Mouse (Mus musculus) monocyte, adult 5-6 weeks (primary cell): ENCODE data around the gene Psmd12. TPM values are rescaled to one million over a fixed set of nuclear protein-coding genes. Genes with fewer than 3 reads are reported as not detected.
"Not testable (repeated sequence)": the region's sequence is repeated elsewhere in the genome, so short reads cannot be mapped to it uniquely, and the experiment has no call there.

Source experiments
- ATAC-seq: fragments of 153-309, 156-312 bp; replicated peaks from 2 replicates; pipeline ENCODE4 v1.8.0; 2017; ENCODE audit warnings: mild to moderate bottlenecking; ENCODE audit not compliant: low TSS enrichment, insufficient number of reproducible peaks, severe bottlenecking, poor library complexity, low FRiP score
- total RNA-seq: library from RNA; stranded (forward); fragments of 200-1000, 200-491, 200-594 nt; gene quantifications from 3 replicates; pipeline ENCODE4 v1.2.3, GENCODE M21; 2017

The Psmd12 gene
- total RNA-seq, 1 experiment from 2014 or later, result 93.6 TPM

- ATAC-seq, result no peak
These were observed 23.5 kb downstream of the Psmd12 start for GRCm38 (mm10) chr11:107502801-107503200.

- ATAC-seq, result not testable (repeated sequence)
These were observed 25.1 kb downstream of the Psmd12 start for GRCm38 (mm10) chr11:107504364-107504763.

DNA sequence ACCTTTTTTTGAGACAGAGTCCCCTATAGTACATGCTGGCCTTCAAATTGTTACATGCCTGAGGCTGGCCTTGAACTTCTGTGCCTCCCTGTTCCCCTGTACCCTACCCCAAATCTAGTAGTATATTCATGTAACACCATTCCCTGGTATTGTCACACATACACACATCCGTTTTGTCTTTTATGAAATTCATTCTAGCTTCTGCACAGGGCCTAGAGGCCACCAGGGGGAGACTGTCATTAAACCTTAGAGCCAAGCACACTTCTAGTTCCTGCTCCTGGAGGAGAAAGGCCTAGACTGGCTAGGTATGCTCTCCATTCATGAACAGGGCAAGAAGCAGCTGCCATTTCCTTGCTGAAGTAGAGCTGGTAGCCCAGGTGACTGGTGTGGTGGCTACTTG, 27.0 kb downstream of the Psmd12 start:
- no peak; the same call in 1 of the 2 replicates for ATAC-seq

- ATAC-seq, result no peak
These were observed 30.5 kb downstream of the Psmd12 start for GRCm38 (mm10) chr11:107509631-107510338.

DNA sequence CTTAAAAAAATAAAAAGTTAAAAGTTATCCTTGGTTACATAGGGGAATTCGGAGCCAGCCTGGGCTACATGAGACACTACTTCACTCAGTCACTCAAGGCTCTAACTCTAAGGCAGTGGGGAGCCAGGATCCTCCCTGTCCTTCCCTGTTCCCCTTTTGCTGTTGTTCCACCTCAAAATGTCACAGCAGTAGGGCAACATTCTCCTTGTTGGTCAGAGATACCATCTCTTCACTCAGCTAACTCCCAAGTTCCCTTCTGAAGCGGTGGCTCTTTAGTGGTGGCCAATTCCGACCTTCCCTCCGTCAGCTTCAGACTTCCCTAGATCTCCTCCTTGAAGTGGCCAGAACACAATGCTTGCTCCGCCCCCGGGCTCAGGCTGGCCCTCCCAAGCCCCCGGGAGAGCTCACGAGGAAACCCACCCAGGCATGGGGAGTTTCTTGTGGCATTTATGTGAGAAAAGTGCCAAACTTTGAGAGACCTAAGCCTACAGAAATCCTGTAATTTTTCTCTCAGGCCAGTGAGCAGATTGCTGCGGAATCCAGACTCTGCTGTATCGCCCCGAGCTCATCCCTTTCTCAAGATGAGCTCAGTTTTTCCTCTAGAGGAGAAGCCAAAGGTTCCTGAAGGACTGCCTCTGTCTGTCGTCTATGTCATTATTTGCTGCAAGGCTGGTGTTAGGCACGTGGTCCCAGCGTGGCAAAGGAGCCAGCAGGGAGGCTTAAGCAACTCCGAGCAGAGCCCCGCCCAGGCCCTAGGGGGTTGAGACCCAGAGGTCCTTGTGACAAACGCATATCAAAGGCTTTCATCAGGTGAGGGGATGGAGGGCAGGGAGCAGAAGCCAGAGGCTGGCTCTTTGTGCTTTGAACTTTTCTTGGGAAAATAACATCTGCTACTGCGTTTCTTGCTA, 31.3 kb downstream of the Psmd12 start:
- ATAC-seq, result peak; percentile 42; the same call in 1 of the 2 replicates

GRCm38 (mm10) chr11:107511954-107512353, 32.7 kb downstream of the Psmd12 start:
- 0 out of 2 replicates have a peak, but pooled peaks have one; percentile 66 for ATAC-seq

DNA sequence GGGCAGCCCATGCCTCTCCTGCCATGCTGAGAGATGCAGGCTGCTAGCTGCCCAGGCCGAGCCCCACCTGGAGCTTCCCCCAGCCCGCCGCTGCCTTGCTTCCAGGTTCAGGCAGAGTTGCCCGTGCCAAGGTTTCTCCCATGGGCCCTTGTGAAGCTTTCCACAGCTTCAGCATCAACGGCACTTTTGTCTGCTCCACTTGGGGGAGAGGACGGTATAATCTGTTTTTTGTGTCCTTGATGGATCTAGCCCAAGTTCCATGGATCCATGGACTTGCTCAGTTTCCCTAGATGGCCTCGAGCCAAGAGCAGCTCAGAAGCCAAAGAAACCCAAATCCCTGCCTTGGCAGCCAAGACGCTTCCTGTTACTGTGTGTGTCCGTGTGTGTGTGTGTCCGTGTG, 33.8 kb downstream of the Psmd12 start:
- no peak for ATAC-seq

DNA sequence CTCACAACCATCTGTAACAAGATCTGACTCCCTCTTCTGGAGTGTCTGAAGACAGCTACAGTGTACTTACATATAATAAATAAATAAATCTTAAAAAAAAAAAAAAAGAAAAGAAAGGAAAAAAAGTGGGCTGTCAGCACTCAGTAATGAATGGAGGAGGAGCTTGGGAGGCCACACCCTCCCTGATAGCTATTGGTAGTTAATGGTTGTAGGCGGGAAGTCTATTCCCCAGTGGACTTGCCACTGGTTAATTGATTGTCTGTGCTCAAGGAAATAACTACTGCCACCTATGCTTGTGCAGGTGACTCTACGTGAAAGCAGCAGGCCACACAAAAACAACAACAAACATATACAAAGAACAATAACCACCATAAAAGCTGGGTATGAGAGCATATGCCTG, 37.1 kb downstream of the Psmd12 start:
- ATAC-seq, result no peak

- no peak for ATAC-seq
These were observed 39.6 kb downstream of the Psmd12 start for GRCm38 (mm10) chr11:107518645-107519429.

DNA sequence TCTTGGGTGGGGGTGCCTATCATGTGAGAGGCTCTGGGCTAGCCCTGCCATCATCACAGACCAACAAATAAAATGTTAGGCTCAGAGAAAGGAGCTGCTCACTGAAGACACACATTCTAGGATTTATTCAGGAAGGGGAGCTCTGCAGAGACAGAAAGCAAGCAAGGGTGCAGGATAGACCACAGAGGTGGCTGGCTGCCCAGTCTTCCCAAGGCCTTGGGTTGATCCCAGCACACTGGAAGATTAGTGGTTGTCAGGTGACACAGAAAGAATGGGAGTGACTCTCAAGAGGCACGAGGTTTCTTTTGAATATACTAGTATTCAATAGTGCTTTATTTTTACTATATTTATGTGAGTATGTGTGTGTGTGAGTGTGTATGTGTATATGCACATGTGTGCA, 41.9 kb downstream of the Psmd12 start:
- ATAC-seq, result no peak

GRCm38 (mm10) chr11:107524966-107525365, 45.7 kb downstream of the Psmd12 start:
- ATAC-seq, result no peak

DNA sequence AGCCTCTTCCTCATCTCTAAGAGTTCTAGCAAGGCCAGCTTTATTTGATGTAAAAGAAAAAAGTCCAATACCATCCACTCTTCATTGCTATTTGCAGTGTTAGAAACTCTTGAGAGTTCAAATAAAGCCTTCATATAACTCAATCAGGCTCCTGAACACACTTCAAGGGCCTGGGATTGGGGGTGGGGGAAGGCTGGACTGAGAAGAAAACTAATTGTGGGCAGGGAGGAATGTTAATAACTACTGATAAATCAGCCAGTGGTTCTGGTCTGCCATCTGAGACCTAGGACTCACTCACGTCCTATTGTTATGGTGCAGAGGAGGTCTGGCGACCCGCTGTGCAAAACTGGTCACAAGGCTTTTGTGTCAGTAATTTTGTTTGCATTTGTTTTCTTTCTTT, 48.3 kb downstream of the Psmd12 start:
- ATAC-seq, result no peak

GRCm38 (mm10) chr11:107529320-107529719, 50.0 kb downstream of the Psmd12 start:
- ATAC-seq, result no peak

DNA sequence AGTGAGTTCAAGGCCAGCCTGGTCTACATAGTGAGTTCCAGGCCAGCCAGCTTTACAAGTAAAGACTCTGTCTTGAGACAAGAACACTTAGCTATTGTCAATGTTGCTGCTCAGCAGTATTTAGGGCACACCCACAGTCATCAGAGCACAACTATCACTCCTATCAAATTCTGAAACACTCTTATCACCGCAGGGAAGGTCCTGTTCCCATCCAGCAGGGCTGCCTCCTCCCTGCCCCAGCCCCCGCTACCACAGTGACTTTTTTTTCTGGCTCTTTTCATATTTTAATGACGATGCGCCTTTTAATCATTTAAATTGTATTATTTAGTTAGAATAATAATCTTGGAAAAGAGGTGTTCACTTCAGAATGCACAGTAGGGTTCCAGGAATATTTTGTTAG, 52.2 kb downstream of the Psmd12 start:
- no peak for ATAC-seq

GRCm38 (mm10) chr11:107532271-107532670, 53.0 kb downstream of the Psmd12 start:
- ATAC-seq, result no peak

- ATAC-seq, result no peak
These were observed 59.7 kb downstream of the Psmd12 start for GRCm38 (mm10) chr11:107538994-107539393.

DNA sequence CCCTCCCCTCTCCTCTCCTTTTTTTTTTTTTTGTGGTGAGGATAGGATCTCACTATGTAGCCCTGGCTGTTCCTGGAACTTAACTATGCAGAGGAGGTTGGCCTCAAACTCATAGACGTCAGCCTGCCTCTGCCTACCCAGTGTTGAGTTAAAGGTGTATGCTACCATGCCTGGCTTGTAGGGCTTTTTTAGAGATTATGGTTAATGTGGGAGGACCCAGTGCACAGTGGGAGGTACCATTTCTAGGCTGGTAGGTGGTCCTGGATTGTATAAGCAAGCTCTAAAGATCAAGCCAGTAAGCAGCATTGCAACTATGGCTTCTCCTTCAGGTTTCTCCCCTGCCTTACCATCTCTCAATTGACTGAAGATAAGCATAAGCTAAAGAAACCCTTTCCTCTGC, 61.1 kb downstream of the Psmd12 start:
- no peak for ATAC-seq

GRCm38 (mm10) chr11:107545747-107546476, 66.6 kb downstream of the Psmd12 start:
- no peak for ATAC-seq
